Mouse (Mus musculus): ENCODE measurements around the gene Atp5j2.
A peak's percentile ranks its signal among the peaks of the same experiment; 100 is the strongest.

GRCm38 (mm10) chr5:145203936-145204691 is 12.3 kb upstream of the Atp5j2 start, which contains the start of gene Zkscan5:
- TF ChIP-seq CTCF (IDR thresholded peaks at IDR 0.05; ENCODE audit: insufficient read depth, low read depth, low read length): no peak
- TF ChIP-seq POLR2A (IDR thresholded peaks at IDR 0.05; ENCODE audit: insufficient read depth, low read depth, low read length): peak; percentile 65; the same call in 1 of the 2 replicates

All from olfactory bulb, adult 2 months (tissue).